Mouse (Mus musculus) midbrain, embryonic 16.5 days (tissue): ENCODE data around the gene Il17c. TPM values are rescaled to one million over a fixed set of nuclear protein-coding genes. Genes with fewer than 3 reads are reported as not detected.

ENCODE experiments used
- ATAC-seq: fragments of 200-750 bp; cut with Nextera tagmentation; 2 replicates; pipeline ENCODE4 v1.8.0; 2017; ENCODE audit warnings: moderate TSS enrichment
- H3K27ac ChIP-seq: fragments of 300-500 bp; sonication (generic); 2 replicates; pipeline ENCODE4 v1.5.1; 2014; ENCODE audit warnings: mild to moderate bottlenecking, low read length, mixed read lengths
- H3K27me3 ChIP-seq: fragments of 300-500 bp; sonication (generic); 2 replicates; pipeline ENCODE4 v1.6.1; 2014; ENCODE audit warnings: low read depth, low read length, mixed read lengths; ENCODE audit not compliant: control insufficient read depth, insufficient read depth
- H3K36me3 ChIP-seq: fragments of 300-500 bp; sonication (generic); 2 replicates; pipeline ENCODE4 v1.6.1; 2014; ENCODE audit warnings: mild to moderate bottlenecking, low read length, moderate library complexity, mixed read lengths; ENCODE audit not compliant: control insufficient read depth, insufficient read depth
- H3K4me1 ChIP-seq: fragments of 300-500 bp; sonication (generic); 2 replicates; pipeline ENCODE4 v1.6.1; 2014; ENCODE audit warnings: mild to moderate bottlenecking, low read length, mixed read lengths; ENCODE audit not compliant: control insufficient read depth, insufficient read depth
- H3K4me2 ChIP-seq: fragments of 300-500 bp; sonication (generic); 2 replicates; pipeline ENCODE4 v1.6.1; 2014; ENCODE audit warnings: mild to moderate bottlenecking, low read length, mixed read lengths
- H3K4me3 ChIP-seq: fragments of 300-500 bp; sonication (generic); 2 replicates; pipeline ENCODE4 v1.5.1; 2014; ENCODE audit warnings: low read depth, mild to moderate bottlenecking, low read length, moderate library complexity, mixed read lengths
- H3K9ac ChIP-seq: fragments of 300-500 bp; sonication (generic); 2 replicates; pipeline ENCODE4 v1.6.1; 2014; ENCODE audit warnings: low read depth, low read length, mixed read lengths
- H3K9me3 ChIP-seq: fragments of 300-500 bp; sonication (generic); replicated peaks from 2 replicates; pipeline ENCODE4 v1.6.1; 2014; ENCODE audit warnings: mild to moderate bottlenecking, low read length, mixed read lengths; ENCODE audit not compliant: control insufficient read depth, poor library complexity, severe bottlenecking
- WGBS: fragments of 180-500 bp; shearing (Covaris S2); extraction: QIAGEN DNeasy Blood & Tissue Kit; methylation state at CpG from one replicate; pipeline ENCODE4 v1.1.7; 2014; 5-methylcytosine and 5-hydroxymethylcytosine counted together
- microRNA-seq: library from miRNA; unstranded; fragments of <30 nt; microRNA quantifications from one replicate; pipeline ENCODE4, GENCODE M21; 2017
- polyA plus RNA-seq: library from polyadenylated mRNA; unstranded; fragments of >200 nt; fragmentation: Nextera tagmentation; extraction: Ambion mirVana; gene quantifications from 2 replicates; pipeline ENCODE4 v1.2.1, GENCODE M21; 2015

Gene Il17c
- polyA plus RNA-seq, 1 experiment from 2014 or later = not detected

DNA sequence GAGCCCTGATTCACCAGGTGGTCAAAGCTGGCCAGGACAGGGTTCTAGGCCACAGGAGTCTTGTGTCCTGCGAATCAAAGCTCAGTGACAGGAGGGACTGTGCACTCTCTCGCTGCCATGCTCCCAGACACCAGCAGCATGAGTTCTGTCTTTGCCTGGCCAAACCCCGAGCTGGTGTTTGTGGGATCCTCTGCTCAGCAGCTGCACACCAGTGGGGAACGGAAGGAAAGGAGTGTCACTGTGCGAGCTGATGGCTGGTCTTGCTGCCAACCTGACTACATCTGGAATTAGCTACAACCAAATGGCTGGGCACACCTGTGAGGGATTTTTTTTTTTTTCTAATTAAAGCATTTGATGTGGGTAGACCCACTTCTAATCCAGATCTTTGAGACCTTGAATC, 48.9 kb downstream of the Il17c start:
- ATAC-seq = no peak

More for the DNA sequence above, 48.9 kb downstream of the Il17c start:
- no peaks in the 10 kb centered on the region for H3K9me3 ChIP-seq
- H3K4me3 ChIP-seq = no peak overlapping the region
- H3K9ac ChIP-seq = no peak overlapping the region
- H3K36me3 ChIP-seq = peaks cover 28% of the 10 kb centered on the region
- H3K4me2 ChIP-seq = no peak overlapping the region
- peaks cover 14% of the 10 kb centered on the region for H3K4me1 ChIP-seq
- WGBS = 82% methylated on average over 5 of the region's 5 CpGs
- H3K27me3 ChIP-seq = no peaks in the 10 kb centered on the region
- H3K27ac ChIP-seq = no peak overlapping the region

Small RNA genes within 50 kb of the gene (microRNA-seq; reads per million reads assigned to microRNA genes)
- not detected for gene Gm24366

Other genes with a start within 250 kb of the Il17c start
- gene Zfpm1, start 139.9 kb upstream of the Il17c start, polyA plus RNA-seq = 0.77 and 1.2 TPM in 2 replicates
- gene Trhr2, start 61.3 kb upstream of the Il17c start, polyA plus RNA-seq = 0.26 TPM in 1 of 2 replicates, not detected in the other
- 30.8 and 37.7 TPM in 2 replicates for gene Zc3h18, start 45.4 kb upstream of the Il17c start, polyA plus RNA-seq
- 27.3 and 29.8 TPM in 2 replicates for gene Cyba, start 10.9 kb downstream of the Il17c start, polyA plus RNA-seq
- gene Mvd, start 21.4 kb downstream of the Il17c start, polyA plus RNA-seq = 72.8 and 84.6 TPM in 2 replicates
- gene Snai3, start 38.7 kb downstream of the Il17c start, polyA plus RNA-seq = not detected in 2 replicates
- 35.0 and 36.4 TPM in 2 replicates for gene Rnf166, start 54.0 kb downstream of the Il17c start, polyA plus RNA-seq
- gene Ctu2, start 54.1 kb downstream of the Il17c start, polyA plus RNA-seq = 83.6 and 85.1 TPM in 2 replicates
- 1.8 and 2.0 TPM in 2 replicates for gene Piezo1, start 129.3 kb downstream of the Il17c start, polyA plus RNA-seq
- gene Cdt1, start 146.0 kb downstream of the Il17c start, polyA plus RNA-seq = 5.7 and 6.2 TPM in 2 replicates
- 156 and 157 TPM in 2 replicates for gene Aprt, start 154.9 kb downstream of the Il17c start, polyA plus RNA-seq
- gene Galns, start 189.4 kb downstream of the Il17c start, polyA plus RNA-seq = 8.4 and 8.9 TPM in 2 replicates
- gene Trappc2l, start 189.6 kb downstream of the Il17c start, polyA plus RNA-seq = 93.8 and 101 TPM in 2 replicates
- gene Pabpn1l, start 200.7 kb downstream of the Il17c start, polyA plus RNA-seq = not detected in 2 replicates